Comparison of ENCODE assay signal across 10 mouse cellular contexts in genomic region chr14:105589261-105589660, GRCm38 (mm10).
DNase-seq lines count a peak whose midpoint lies in the region; ATAC-seq and TF ChIP-seq lines count a peak whose summit lies in the region.
"Had no signal": no experiment of that assay in that cellular context is flagged by ENCODE, and none has a peak within 500 bp of the region (broad histone marks: within the 10 kb centered on the region; RNA-seq: fewer than 3 reads in every experiment).

No protein-coding gene starts in this region.

- H3K4me3 ChIP-seq in forebrain, embryonic 14.5 days (ENCODE audit: low read depth, low read length) = no peak overlapping the region
- H3K4me3 ChIP-seq in forebrain, embryonic 10.5 days = no peak overlapping the region
- no peak overlapping the region for H3K4me3 ChIP-seq in midbrain, embryonic 13.5 days (replicated peaks)
- no peak overlapping the region for H3K4me3 ChIP-seq in midbrain, embryonic 11.5 days (ENCODE audit: low read depth, low read length)
- H3K4me3 ChIP-seq in olfactory bulb, adult 2 months (ENCODE audit: insufficient read depth, low read depth, low read length) = no peak overlapping the region
- H3K4me3 ChIP-seq: megakaryocyte, embryonic 14.5 days had no signal

- H3K4me1 ChIP-seq in forebrain, embryonic 14.5 days (ENCODE audit: control insufficient read depth, insufficient read depth, low read length) = peaks cover 10% of the 10 kb centered on the region; the same call in 1 of the 2 replicates
- peaks cover 15% of the 10 kb centered on the region for H3K4me1 ChIP-seq in forebrain, embryonic 10.5 days
- H3K4me1 ChIP-seq in midbrain, embryonic 13.5 days (replicated peaks) = peaks cover 14% of the 10 kb centered on the region
- H3K4me1 ChIP-seq in midbrain, embryonic 11.5 days (ENCODE audit: control insufficient read depth, insufficient read depth, low read length) = peaks cover 5% of the 10 kb centered on the region; the same call in 1 of the 2 replicates
- H3K4me1 ChIP-seq in olfactory bulb, adult 2 months (ENCODE audit: control insufficient read depth, insufficient read depth, low read length) = peaks cover 5% of the 10 kb centered on the region; the same call in 1 of the 2 replicates
- H3K4me1 ChIP-seq: megakaryocyte, embryonic 14.5 days had no signal

- H3K9ac ChIP-seq in forebrain, embryonic 14.5 days (ENCODE audit: low read length) = no peak overlapping the region
- no peak overlapping the region for H3K9ac ChIP-seq in midbrain, embryonic 13.5 days (replicated peaks)
- H3K9ac ChIP-seq in midbrain, embryonic 11.5 days (ENCODE audit: low read length) = no peak overlapping the region

- no peaks in the 10 kb centered on the region for H3K27me3 ChIP-seq in forebrain, embryonic 14.5 days (replicated peaks; ENCODE audit: control insufficient read depth, insufficient read depth, low read length)
- no peaks in the 10 kb centered on the region for H3K27me3 ChIP-seq in forebrain, embryonic 10.5 days (ENCODE audit: poor library complexity, severe bottlenecking)
- H3K27me3 ChIP-seq in midbrain, embryonic 13.5 days = no peaks in the 10 kb centered on the region
- H3K27me3 ChIP-seq in midbrain, embryonic 11.5 days (ENCODE audit: control insufficient read depth, insufficient read depth, low read length) = no peaks in the 10 kb centered on the region
- H3K27me3 ChIP-seq: megakaryocyte, embryonic 14.5 days had no signal

- DNase-seq in forebrain, embryonic 14.5 days (ENCODE audit: low spot score) = peak; percentile 4
- DNase-seq in forebrain, embryonic 10.5 days (ENCODE audit: extremely low spot score, low spot score) = no peak
- DNase-seq in midbrain, embryonic 11.5 days (ENCODE audit: low spot score, missing footprints) = no peak
- DNase-seq in kidney, postnatal 14 days = peak; percentile 24
- no peak for DNase-seq in cerebellum, adult 11-12 months
- DNase-seq: adrenal gland, adult 2 months had no signal

- no peak for TF ChIP-seq CTCF in olfactory bulb, adult 2 months (IDR thresholded peaks at IDR 0.05; ENCODE audit: insufficient read depth, low read depth, low read length)

- TF ChIP-seq POLR2A in olfactory bulb, adult 2 months (IDR thresholded peaks at IDR 0.05; ENCODE audit: insufficient read depth, low read depth, low read length) = no peak

- H3K4me2 ChIP-seq in forebrain, embryonic 14.5 days (ENCODE audit: low read length) = no peak overlapping the region
- no peak overlapping the region for H3K4me2 ChIP-seq in midbrain, embryonic 13.5 days (replicated peaks)
- H3K4me2 ChIP-seq in midbrain, embryonic 11.5 days = no peak overlapping the region

- no peaks in the 10 kb centered on the region for H3K36me3 ChIP-seq in forebrain, embryonic 14.5 days (ENCODE audit: control insufficient read depth, insufficient read depth, low read length)
- no peaks in the 10 kb centered on the region for H3K36me3 ChIP-seq in forebrain, embryonic 10.5 days (replicated peaks)
- no peaks in the 10 kb centered on the region for H3K36me3 ChIP-seq in midbrain, embryonic 13.5 days
- H3K36me3 ChIP-seq in midbrain, embryonic 11.5 days (ENCODE audit: control insufficient read depth, insufficient read depth, low read length) = no peaks in the 10 kb centered on the region

- H3K27ac ChIP-seq in forebrain, embryonic 14.5 days (ENCODE audit: low read depth, low read length) = no peak overlapping the region
- H3K27ac ChIP-seq in forebrain, embryonic 10.5 days = no peak overlapping the region
- 0 out of 2 replicates have a peak overlapping the region, but pooled peaks have one; percentile 17 for H3K27ac ChIP-seq in midbrain, embryonic 13.5 days
- no peak overlapping the region for H3K27ac ChIP-seq in midbrain, embryonic 11.5 days (ENCODE audit: low read depth, low read length)
- peak overlapping the region; percentile 73 for H3K27ac ChIP-seq in olfactory bulb, adult 2 months (ENCODE audit: insufficient read depth, low read depth, low read length)

- no peaks in the 10 kb centered on the region for H3K9me3 ChIP-seq in forebrain, embryonic 14.5 days (replicated peaks; ENCODE audit: control insufficient read depth, low read length)
- H3K9me3 ChIP-seq in forebrain, embryonic 10.5 days = no peaks in the 10 kb centered on the region
- no peaks in the 10 kb centered on the region for H3K9me3 ChIP-seq in midbrain, embryonic 13.5 days
- no peaks in the 10 kb centered on the region for H3K9me3 ChIP-seq in midbrain, embryonic 11.5 days (ENCODE audit: control insufficient read depth, low read length)

- WGBS in forebrain, embryonic 14.5 days = 86% methylated on average over 20 of the region's 20 CpGs
- WGBS in forebrain, embryonic 10.5 days = 93% methylated on average over 20 of the region's 20 CpGs
- WGBS in midbrain, embryonic 13.5 days = 92% methylated on average over 20 of the region's 20 CpGs
- WGBS in midbrain, embryonic 11.5 days = 93% methylated on average over 20 of the region's 20 CpGs
- 62% methylated on average over 20 of the region's 20 CpGs for WGBS in olfactory bulb, adult 2 months

- ATAC-seq in forebrain, embryonic 14.5 days = no peak
- no peak for ATAC-seq in midbrain, embryonic 13.5 days
- ATAC-seq in midbrain, embryonic 11.5 days (ENCODE audit: low FRiP score) = no peak
- ATAC-seq in megakaryocyte progenitor cell, adult 5-6 weeks (replicated peaks; ENCODE audit: poor library complexity) = no peak

Comparison
In these comparisons a context has a peak if more than half of its experiments do, and no peak if none do; other contexts are left out.
1. DNase-seq: peak in forebrain, embryonic 14.5 days (single experiment) and kidney, postnatal 14 days (single experiment); none in forebrain, embryonic 10.5 days (single experiment), midbrain, embryonic 11.5 days (single experiment) and cerebellum, adult 11-12 months (single experiment).
2. H3K27ac ChIP-seq: peak in midbrain, embryonic 13.5 days (single experiment) and olfactory bulb, adult 2 months (single experiment); none in forebrain, embryonic 14.5 days (single experiment), forebrain, embryonic 10.5 days (single experiment) and midbrain, embryonic 11.5 days (single experiment).